Mouse (Mus musculus) stomach, postnatal 0 days (tissue): ENCODE measurements around the gene Tcn2. TPM values are rescaled to one million over a fixed set of nuclear protein-coding genes. Genes with fewer than 3 reads are reported as not detected.

Source experiments
- ATAC-seq: fragments of 200-750 bp; cut with Nextera tagmentation; 2 replicates; pipeline ENCODE4 v1.8.0; 2017; ENCODE audit not compliant: low FRiP score, low TSS enrichment
- DNase-seq: peaks from one replicate; pipeline ENCODE4 v3.0.0-alpha.2; 2016; ENCODE audit warnings: low spot score
- H3K27ac ChIP-seq: fragments of 300-500 bp; sonication (generic); replicated peaks from 2 replicates; pipeline ENCODE4 v1.5.1; 2014; ENCODE audit warnings: mild to moderate bottlenecking, control low read depth
- H3K27me3 ChIP-seq: fragments of 300-500 bp; sonication (generic); 2 replicates; pipeline ENCODE4 v1.6.1; 2014; ENCODE audit warnings: low read length; ENCODE audit not compliant: control insufficient read depth, insufficient read depth
- H3K36me3 ChIP-seq: fragments of 300-500 bp; sonication (generic); 2 replicates; pipeline ENCODE4 v1.6.1; 2014; ENCODE audit warnings: low read length, mixed read lengths; ENCODE audit not compliant: control insufficient read depth, insufficient read depth
- H3K4me1 ChIP-seq: fragments of 300-500 bp; sonication (generic); replicated peaks from 2 replicates; pipeline ENCODE4 v1.6.1; 2014; ENCODE audit warnings: antibody characterized with exemption; ENCODE audit not compliant: control insufficient read depth, insufficient read depth
- H3K4me2 ChIP-seq: fragments of 300-500 bp; sonication (generic); replicated peaks from 2 replicates; pipeline ENCODE4 v1.6.1; 2014; ENCODE audit warnings: low read depth, mild to moderate bottlenecking, control low read depth, moderate library complexity
- H3K4me3 ChIP-seq: fragments of 300-500 bp; sonication (generic); 2 replicates; pipeline ENCODE4 v1.5.1; 2014; ENCODE audit warnings: low read depth, low read length, control low read depth
- H3K9ac ChIP-seq: fragments of 300-500 bp; sonication (generic); 2 replicates; pipeline ENCODE4 v1.6.1; 2014; ENCODE audit warnings: mild to moderate bottlenecking, low read length, control low read depth, mixed read lengths
- H3K9me3 ChIP-seq: fragments of 300-500 bp; sonication (generic); 2 replicates; pipeline ENCODE4 v1.6.1; 2016; ENCODE audit warnings: low read length; ENCODE audit not compliant: control insufficient read depth
- CTCF ChIP-seq: IDR thresholded peaks from 2 replicates; pipeline ENCODE4 v1.5.1; 2016; ENCODE audit warnings: antibody characterized with exemption, low read depth, mild to moderate bottlenecking, moderate library complexity
- EP300 ChIP-seq: optimal IDR thresholded peaks from 2 replicates; pipeline ENCODE3; 2016; ENCODE audit warnings: antibody characterized with exemption
- WGBS: fragments of 180-500 bp; shearing (Covaris S2); extraction: QIAGEN DNeasy Blood & Tissue Kit; methylation state at CpG from one replicate; pipeline ENCODE4 v1.1.7; 2014; 5-methylcytosine and 5-hydroxymethylcytosine counted together
- polyA plus RNA-seq: library from polyadenylated mRNA; unstranded; fragments of >200 nt; fragmentation: Nextera tagmentation; extraction: Ambion mirVana; gene quantifications from 2 replicates; pipeline ENCODE4 v1.2.1, GENCODE M21; 2015

The Tcn2 gene
- polyA plus RNA-seq, 1 experiment from 2014 or later = 47.5 TPM

- TF ChIP-seq CTCF (0 out of 2 replicates have a peak, but pooled peaks have one; percentile 27), EP300 (no peak)
- Histone ChIP-seq H3K27ac (no peak overlapping the region), H3K27me3 (no peaks in the 10 kb centered on the region), H3K36me3 (no peaks in the 10 kb centered on the region; the same call in 1 of the 2 replicates), H3K4me2 (peak overlapping the region; percentile 25; the same call in 1 of the 2 replicates), H3K9me3 (no peaks in the 10 kb centered on the region), H3K4me3 (0 out of 2 replicates have a peak overlapping the region, but pooled peaks have one; percentile 4), H3K4me1 (peaks cover 11% of the 10 kb centered on the region), H3K9ac (0 out of 2 replicates have a peak overlapping the region, but pooled peaks have one; percentile 28)
- 79% methylated on average over 5 of the region's 5 CpGs for WGBS
- ATAC-seq = no peak
- no peak for DNase-seq
Measured at GRCm38 (mm10) chr11:3910513-3911310, 21.2 kb downstream of the Tcn2 start.

DNA sequence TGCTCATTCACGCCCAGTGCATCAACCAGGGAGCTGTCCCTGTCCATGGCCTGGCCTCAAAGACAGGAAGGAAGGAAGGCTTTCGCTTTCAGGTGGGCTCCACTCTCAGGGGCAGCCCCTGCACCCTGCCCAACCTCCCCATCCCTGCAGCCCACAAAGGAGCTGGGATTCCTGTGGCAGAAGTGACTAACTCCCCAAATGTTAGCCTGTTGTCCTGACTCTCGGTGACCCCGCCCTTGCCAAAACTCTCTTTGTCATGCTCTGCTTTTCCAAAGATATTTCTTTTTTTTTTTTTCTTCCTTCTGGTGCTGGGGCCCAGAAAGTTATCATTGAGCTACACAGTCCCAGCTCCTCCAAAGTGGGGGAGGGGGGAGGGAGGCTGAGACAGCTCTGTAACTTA lies 22.7 kb downstream of the Tcn2 start:
- no peaks in the 10 kb centered on the region for H3K9me3 ChIP-seq
- H3K27ac ChIP-seq = no peak overlapping the region
- H3K36me3 ChIP-seq = no peaks in the 10 kb centered on the region; the same call in 1 of the 2 replicates
- ATAC-seq (no peak), DNase-seq (no peak)
- 88% methylated on average over 4 of the region's 4 CpGs for WGBS
- no peak overlapping the region for H3K9ac ChIP-seq
- H3K4me1 ChIP-seq = peaks cover 9% of the 10 kb centered on the region
- H3K27me3 ChIP-seq = no peaks in the 10 kb centered on the region
- no peak overlapping the region for H3K4me2 ChIP-seq
- no peak overlapping the region for H3K4me3 ChIP-seq
- TF ChIP-seq EP300 (no peak), CTCF (no peak)

GRCm38 (mm10) chr11:3905446-3905845 lies 26.5 kb downstream of the Tcn2 start:
- Histone ChIP-seq H3K9me3 (no peaks in the 10 kb centered on the region), H3K27me3 (no peaks in the 10 kb centered on the region), H3K4me1 (0 out of 2 replicates have a peak, but pooled peaks cover 3% of the 10 kb centered on the region), H3K36me3 (no peaks in the 10 kb centered on the region; the same call in 1 of the 2 replicates), H3K9ac (no peak overlapping the region), H3K27ac (no peak overlapping the region), H3K4me3 (no peak overlapping the region), H3K4me2 (no peak overlapping the region)
- 83% methylated on average over 1 of the region's 1 CpGs for WGBS
- DNase-seq = no peak
- TF ChIP-seq EP300 (no peak), CTCF (no peak)
- no peak for ATAC-seq

DNA sequence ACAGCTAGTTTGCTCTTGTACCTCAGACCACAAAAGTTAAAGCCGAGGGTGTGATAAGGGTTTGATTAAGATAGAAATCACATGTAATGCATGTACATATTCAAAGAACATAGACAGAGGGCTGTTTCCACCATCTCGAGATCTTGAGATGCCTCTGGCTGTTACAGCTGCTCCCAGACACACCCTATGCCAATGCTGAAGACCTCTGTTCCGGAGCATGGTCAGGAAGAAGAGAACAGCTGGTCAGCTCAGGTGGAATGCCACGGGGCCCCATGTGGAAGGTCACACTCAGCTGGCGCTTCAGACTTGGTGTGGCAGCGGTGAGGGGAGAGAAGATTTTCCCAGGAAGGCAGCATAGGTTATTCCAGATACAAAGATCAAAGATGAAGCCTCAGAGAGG lies 27.3 kb downstream of the Tcn2 start:
- H3K27me3 ChIP-seq = no peaks in the 10 kb centered on the region
- DNase-seq (no peak), ATAC-seq (no peak)
- TF ChIP-seq EP300 = no peak
- no peak for TF ChIP-seq CTCF
- 62% methylated on average over 6 of the region's 6 CpGs for WGBS
- no peaks in the 10 kb centered on the region; the same call in 1 of the 2 replicates for H3K36me3 ChIP-seq
- no peak overlapping the region for H3K4me2 ChIP-seq
- H3K9ac ChIP-seq = no peak overlapping the region
- no peaks in the 10 kb centered on the region for H3K9me3 ChIP-seq
- H3K4me1 ChIP-seq = 0 out of 2 replicates have a peak, but pooled peaks cover 3% of the 10 kb centered on the region
- no peak overlapping the region for H3K27ac ChIP-seq
- no peak overlapping the region for H3K4me3 ChIP-seq

GRCm38 (mm10) chr11:3903046-3903445 lies 28.9 kb downstream of the Tcn2 start:
- TF ChIP-seq CTCF (no peak), EP300 (no peak)
- no peaks in the 10 kb centered on the region for H3K9me3 ChIP-seq
- no peak overlapping the region for H3K4me2 ChIP-seq
- ATAC-seq = no peak
- peak; percentile 39 for DNase-seq
- H3K36me3 ChIP-seq = peaks cover 2% of the 10 kb centered on the region; the same call in 1 of the 2 replicates
- WGBS = 57% methylated on average over 5 of the region's 5 CpGs
- no peak overlapping the region for H3K27ac ChIP-seq
- 0 out of 2 replicates have a peak, but pooled peaks cover 3% of the 10 kb centered on the region for H3K4me1 ChIP-seq
- H3K27me3 ChIP-seq = no peaks in the 10 kb centered on the region
- H3K4me3 ChIP-seq = no peak overlapping the region
- no peak overlapping the region for H3K9ac ChIP-seq

DNA sequence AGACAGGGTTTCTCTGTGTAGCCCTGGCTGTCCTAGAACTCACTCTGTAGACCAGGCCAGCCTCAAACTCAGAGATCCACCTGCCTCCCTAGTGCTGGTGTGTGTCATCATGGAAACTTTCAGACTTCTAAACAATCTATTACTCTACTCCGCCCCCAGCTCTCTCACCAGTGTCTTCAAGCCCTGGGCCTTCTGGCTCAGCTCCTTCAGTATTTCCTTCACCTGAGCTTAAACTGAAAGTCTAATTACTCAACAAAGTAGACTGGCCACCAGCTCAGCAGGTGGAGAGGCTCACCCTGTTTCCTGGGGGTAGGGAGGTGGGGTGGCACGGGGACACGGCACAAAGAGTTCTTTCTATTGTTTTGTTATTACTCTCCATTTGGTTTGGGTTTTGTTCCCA lies 29.4 kb downstream of the Tcn2 start:
- 0 out of 2 replicates have a peak, but pooled peaks cover 3% of the 10 kb centered on the region for H3K4me1 ChIP-seq
- H3K27me3 ChIP-seq = no peaks in the 10 kb centered on the region
- no peak overlapping the region for H3K27ac ChIP-seq
- no peaks in the 10 kb centered on the region for H3K9me3 ChIP-seq
- H3K36me3 ChIP-seq = peaks cover 2% of the 10 kb centered on the region; the same call in 1 of the 2 replicates
- no peak overlapping the region for H3K4me2 ChIP-seq
- no peak for ATAC-seq
- no peak overlapping the region for H3K9ac ChIP-seq
- H3K4me3 ChIP-seq = no peak overlapping the region
- no peak for DNase-seq
- TF ChIP-seq CTCF (no peak), EP300 (no peak)
- 84% methylated on average over 3 of the region's 3 CpGs for whole genome bisulfite sequencing
